Mouse (Mus musculus) limb, embryonic 15.5 days (tissue): ENCODE results near the gene Glis3. TPM values are rescaled to one million over a fixed set of nuclear protein-coding genes. Genes with fewer than 3 reads are reported as not detected.
A peak's percentile ranks its signal among the peaks of the same experiment; 100 is the strongest.

ENCODE experiments used
- ATAC-seq: fragments of 200-750 bp; cut with Nextera tagmentation; 2 replicates; pipeline ENCODE4 v1.8.0; 2017; ENCODE audit warnings: low read depth, moderate TSS enrichment; ENCODE audit not compliant: insufficient number of reproducible peaks, low FRiP score, low TSS enrichment
- H3K27ac ChIP-seq: fragments of 300-500 bp; sonication (generic); 2 replicates; pipeline ENCODE4 v1.5.1; 2015; ENCODE audit warnings: moderate library complexity, mild to moderate bottlenecking, inconsistent platforms
- H3K27me3 ChIP-seq: fragments of 300-500 bp; sonication (generic); 2 replicates; pipeline ENCODE4 v1.6.1; 2015; ENCODE audit warnings: inconsistent platforms
- H3K36me3 ChIP-seq: fragments of 300-500 bp; sonication (generic); 2 replicates; pipeline ENCODE4 v1.6.1; 2015; ENCODE audit warnings: inconsistent platforms
- H3K4me1 ChIP-seq: fragments of 300-500 bp; sonication (generic); 2 replicates; pipeline ENCODE4 v1.6.1; 2015; ENCODE audit warnings: inconsistent platforms
- H3K4me2 ChIP-seq: fragments of 300-500 bp; sonication (generic); 2 replicates; pipeline ENCODE4 v1.6.1; 2015; ENCODE audit warnings: mild to moderate bottlenecking, inconsistent platforms
- H3K4me3 ChIP-seq: fragments of 300-500 bp; sonication (generic); 2 replicates; pipeline ENCODE4 v1.5.1; 2015; ENCODE audit warnings: mild to moderate bottlenecking, inconsistent platforms
- H3K9ac ChIP-seq: fragments of 300-500 bp; sonication (generic); 2 replicates; pipeline ENCODE4 v1.6.1; 2015; ENCODE audit warnings: inconsistent platforms
- H3K9me3 ChIP-seq: fragments of 300-500 bp; sonication (generic); 2 replicates; pipeline ENCODE4 v1.6.1; 2016; ENCODE audit warnings: inconsistent platforms
- WGBS: fragments of 180-500 bp; shearing (Covaris S2); methylation state at CpG from one replicate; pipeline ENCODE4 v1.1.7; 2015; 5-methylcytosine and 5-hydroxymethylcytosine counted together
- polyA plus RNA-seq: library from polyadenylated mRNA; unstranded; fragments of >200 nt; fragmentation: Nextera tagmentation; extraction: Ambion mirVana; gene quantifications from 2 replicates; pipeline ENCODE4 v1.2.1, GENCODE M21; 2015

Glis3 gene
- polyA plus RNA-seq, 1 experiment from 2014 or later, result 3.0 TPM

DNA sequence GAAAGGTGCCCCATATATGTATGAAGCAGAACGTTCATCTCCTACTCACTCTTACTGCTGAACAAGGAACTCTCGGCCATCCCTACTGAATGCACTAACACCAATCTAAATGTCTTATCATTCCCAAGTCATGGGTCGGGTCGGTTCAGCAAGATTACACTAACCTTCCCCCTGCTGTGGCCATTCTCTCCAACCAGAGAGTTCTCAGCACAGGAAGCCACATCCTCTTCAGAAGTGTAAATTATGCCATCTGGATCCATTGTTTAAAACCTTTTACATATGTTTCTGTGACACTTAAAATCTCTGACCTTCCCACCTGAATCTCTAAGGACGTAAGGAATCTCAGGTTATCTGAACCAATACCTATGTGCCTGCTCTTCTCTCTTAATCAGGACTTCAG, 29.0 kb downstream of the Glis3 start:
- Histone ChIP-seq H3K36me3 (no peaks in the 10 kb centered on the region), H3K27ac (no peak overlapping the region), H3K4me3 (no peak overlapping the region), H3K9ac (no peak overlapping the region), H3K4me1 (0 out of 2 replicates have a peak, but pooled peaks cover 7% of the 10 kb centered on the region), H3K9me3 (no peaks in the 10 kb centered on the region), H3K27me3 (no peaks in the 10 kb centered on the region), H3K4me2 (no peak overlapping the region)
- 84% methylated on average over 5 of the region's 5 CpGs for WGBS
- ATAC-seq, result no peak

DNA sequence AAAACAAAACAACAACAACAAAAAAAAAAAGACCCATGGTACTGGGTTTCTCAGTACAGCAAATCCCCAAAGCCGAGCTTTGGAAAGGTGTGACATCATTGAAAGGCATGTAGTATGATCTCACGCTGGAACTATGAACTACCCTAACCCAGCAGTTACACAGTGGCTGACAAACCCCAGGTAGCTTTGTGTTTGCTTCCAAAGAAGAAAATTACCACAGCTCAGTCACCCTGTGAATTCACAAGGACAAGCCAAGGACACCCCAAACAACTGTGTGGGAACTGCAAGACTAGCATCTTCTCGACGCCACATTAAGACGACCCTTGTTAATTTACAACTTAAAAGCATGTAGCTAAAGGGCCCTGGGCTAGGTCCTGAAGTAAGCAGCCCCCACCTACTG, 30.4 kb downstream of the Glis3 start:
- Histone ChIP-seq H3K9me3 (no peaks in the 10 kb centered on the region), H3K4me1 (0 out of 2 replicates have a peak, but pooled peaks cover 5% of the 10 kb centered on the region), H3K27ac (no peak overlapping the region), H3K4me3 (no peak overlapping the region), H3K36me3 (no peaks in the 10 kb centered on the region), H3K4me2 (no peak overlapping the region), H3K9ac (no peak overlapping the region), H3K27me3 (no peaks in the 10 kb centered on the region)
- 41% methylated on average over 5 of the region's 5 CpGs for WGBS
- ATAC-seq, result no peak

DNA sequence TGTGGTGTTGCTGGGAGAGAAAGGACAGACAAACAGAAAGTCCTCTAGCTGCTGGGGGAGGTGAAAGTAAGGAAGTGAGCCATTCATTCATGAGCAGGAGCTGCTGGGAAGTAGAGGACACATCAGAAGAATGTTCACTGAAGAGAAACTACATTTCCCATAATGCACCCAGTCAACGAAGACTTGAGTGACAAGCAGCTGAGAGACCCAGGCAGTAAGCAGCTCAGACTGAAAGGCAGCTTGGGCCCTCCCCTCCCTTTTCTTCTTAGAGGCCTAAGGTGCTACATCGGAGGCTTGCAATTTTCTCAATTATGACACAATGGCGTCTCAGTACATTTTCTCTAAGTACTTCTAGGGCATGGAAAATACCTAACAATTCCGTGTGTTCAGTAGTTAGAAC, 31.0 kb downstream of the Glis3 start:
- Histone ChIP-seq H3K9me3 (no peaks in the 10 kb centered on the region), H3K36me3 (no peaks in the 10 kb centered on the region), H3K4me3 (no peak overlapping the region), H3K27ac (no peak overlapping the region), H3K9ac (no peak overlapping the region), H3K27me3 (no peaks in the 10 kb centered on the region), H3K4me2 (no peak overlapping the region), H3K4me1 (0 out of 2 replicates have a peak, but pooled peaks cover 5% of the 10 kb centered on the region)
- ATAC-seq, result no peak
- whole genome bisulfite sequencing, result 51% methylated on average over 4 of the region's 4 CpGs

DNA sequence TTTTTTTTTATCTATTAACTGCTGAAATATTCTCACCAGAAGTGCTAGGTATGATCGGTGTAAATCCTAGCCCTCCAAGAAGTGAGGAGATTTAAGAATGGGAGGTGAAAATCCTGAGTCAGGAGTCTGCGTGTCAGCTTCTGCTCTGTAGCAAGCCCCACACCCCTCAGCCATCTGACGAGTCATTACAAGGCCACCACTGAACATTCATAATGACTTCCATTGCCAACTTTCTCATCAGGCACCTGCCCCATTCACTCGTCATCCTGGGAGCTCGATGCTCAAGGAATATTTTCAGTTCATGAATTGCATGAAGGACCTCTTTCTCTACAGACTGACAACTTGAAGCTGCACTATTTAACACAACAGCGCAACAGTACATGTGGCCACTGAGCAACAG, 32.5 kb downstream of the Glis3 start:
- H3K9me3 ChIP-seq, result no peaks in the 10 kb centered on the region
- no peak overlapping the region for H3K9ac ChIP-seq
- no peaks in the 10 kb centered on the region for H3K36me3 ChIP-seq
- H3K4me1 ChIP-seq, result 0 out of 2 replicates have a peak, but pooled peaks cover 5% of the 10 kb centered on the region
- no peak overlapping the region for H3K4me3 ChIP-seq
- H3K4me2 ChIP-seq, result no peak overlapping the region
- no peaks in the 10 kb centered on the region for H3K27me3 ChIP-seq
- ATAC-seq, result no peak
- H3K27ac ChIP-seq, result no peak overlapping the region
- 79% methylated on average over 6 of the region's 6 CpGs for WGBS

DNA sequence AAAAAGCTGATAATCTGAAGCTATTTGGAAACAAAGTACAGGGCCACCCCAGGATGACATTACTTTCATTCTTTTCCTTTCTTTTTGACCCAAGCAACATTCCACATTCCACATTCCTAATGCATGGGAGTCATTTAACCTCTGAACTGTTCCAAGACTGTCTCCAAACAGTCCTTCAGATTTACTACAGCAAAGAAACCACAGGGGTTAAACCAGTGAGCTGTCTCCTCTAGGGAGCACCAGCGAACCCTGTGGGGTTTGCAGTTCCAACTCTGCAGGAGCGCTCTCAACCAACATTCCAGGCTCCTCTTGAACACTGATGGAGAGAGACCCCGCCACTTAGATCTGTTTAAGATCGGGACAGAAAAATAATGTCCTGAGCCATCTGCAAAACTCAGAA, 33.6 kb downstream of the Glis3 start:
- WGBS, result 57% methylated on average over 4 of the region's 4 CpGs
- no peak overlapping the region for H3K4me2 ChIP-seq
- H3K27ac ChIP-seq, result no peak overlapping the region
- H3K4me3 ChIP-seq, result no peak overlapping the region
- no peaks in the 10 kb centered on the region for H3K9me3 ChIP-seq
- no peak for ATAC-seq
- 0 out of 2 replicates have a peak, but pooled peaks cover 5% of the 10 kb centered on the region for H3K4me1 ChIP-seq
- H3K36me3 ChIP-seq, result no peaks in the 10 kb centered on the region
- no peaks in the 10 kb centered on the region for H3K27me3 ChIP-seq
- no peak overlapping the region for H3K9ac ChIP-seq

DNA sequence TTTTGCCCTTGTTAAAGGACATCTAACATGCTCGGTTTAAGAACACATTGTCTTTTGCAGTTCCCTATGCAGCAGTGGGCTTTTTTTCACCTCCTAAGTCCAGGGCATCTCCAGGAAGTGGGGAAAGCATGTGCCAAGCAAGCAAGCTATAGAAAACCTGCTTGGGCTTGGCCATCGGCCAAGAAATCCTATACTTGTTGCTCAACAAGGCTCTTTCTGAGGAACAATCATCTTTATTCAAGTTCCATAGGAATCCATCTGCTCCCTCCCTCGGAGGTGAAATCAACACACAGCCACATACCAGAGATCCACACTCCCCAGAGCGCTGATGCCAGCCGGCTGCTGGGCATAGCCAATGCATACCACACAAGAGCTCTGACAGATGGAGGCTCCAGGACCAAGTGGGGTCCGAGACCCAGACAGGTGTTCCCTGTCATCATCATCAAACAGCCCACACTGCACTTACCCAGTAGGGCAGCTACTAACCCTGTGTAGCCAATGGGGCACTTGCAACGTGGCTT, 39.0 kb downstream of the Glis3 start:
- Histone ChIP-seq H3K36me3 (no peaks in the 10 kb centered on the region), H3K27ac (no peak overlapping the region), H3K27me3 (no peaks in the 10 kb centered on the region), H3K4me1 (peaks cover 5% of the 10 kb centered on the region; the same call in 1 of the 2 replicates), H3K9ac (0 out of 2 replicates have a peak overlapping the region, but pooled peaks have one; percentile 7), H3K9me3 (no peaks in the 10 kb centered on the region), H3K4me2 (no peak overlapping the region), H3K4me3 (no peak overlapping the region)
- 0 out of 2 replicates have a peak, but pooled peaks have one; percentile 10 for ATAC-seq
- WGBS, result 49% methylated on average over 7 of the region's 7 CpGs

DNA sequence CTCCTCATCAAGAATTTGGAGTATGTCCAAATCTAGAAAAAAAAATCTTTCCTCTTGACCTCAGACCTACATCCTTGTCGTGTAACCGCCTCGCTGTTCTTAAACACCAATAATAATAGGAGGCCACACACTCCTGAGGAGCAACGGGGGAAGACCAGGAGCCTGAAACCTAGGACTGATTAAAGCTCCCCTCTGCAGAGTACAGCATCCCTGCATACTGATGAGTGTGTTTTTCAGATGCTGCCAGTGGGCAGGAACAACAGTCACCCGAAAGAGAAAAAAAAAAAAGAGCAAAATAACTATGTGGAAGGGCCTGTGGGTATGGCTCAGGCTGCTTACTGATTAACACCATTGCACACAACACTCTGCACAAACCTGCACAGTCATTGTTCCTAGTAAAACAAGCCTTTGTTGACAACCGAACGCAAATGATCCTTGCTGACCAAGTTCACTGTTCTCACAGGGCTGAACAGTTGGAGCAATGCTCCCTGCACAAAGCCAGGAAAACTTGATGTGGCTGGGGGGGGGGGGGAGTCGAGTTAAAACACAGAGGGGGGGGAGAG, 43.8 kb downstream of the Glis3 start:
- H3K36me3 ChIP-seq, result no peaks in the 10 kb centered on the region
- WGBS, result 57% methylated on average over 7 of the region's 8 CpGs
- no peak overlapping the region for H3K4me3 ChIP-seq
- H3K9me3 ChIP-seq, result no peaks in the 10 kb centered on the region
- peaks cover 4% of the 10 kb centered on the region; the same call in 1 of the 2 replicates for H3K4me1 ChIP-seq
- H3K27me3 ChIP-seq, result no peaks in the 10 kb centered on the region
- no peak for ATAC-seq
- H3K9ac ChIP-seq, result no peak overlapping the region
- H3K4me2 ChIP-seq, result no peak overlapping the region
- H3K27ac ChIP-seq, result no peak overlapping the region

DNA sequence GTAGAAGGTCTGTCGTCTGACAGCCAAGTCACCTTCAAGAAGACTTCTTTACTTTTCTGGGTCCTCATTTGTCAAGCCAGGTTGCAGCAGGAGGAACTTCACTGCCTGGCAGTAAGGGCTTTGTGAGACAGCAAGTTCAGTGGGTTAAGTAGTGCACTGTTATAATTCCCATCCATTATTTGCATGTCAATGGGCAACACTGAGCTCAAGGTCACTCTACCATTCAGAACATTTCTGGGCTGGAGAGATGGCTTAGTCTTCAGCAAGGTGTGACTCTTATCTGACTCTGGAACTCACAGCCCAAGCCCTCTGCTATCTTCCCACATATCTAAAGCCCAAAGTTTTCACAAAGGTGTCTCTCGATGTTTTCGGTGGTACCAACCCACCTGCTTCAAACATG, 44.9 kb downstream of the Glis3 start:
- Histone ChIP-seq H3K27me3 (no peaks in the 10 kb centered on the region), H3K36me3 (no peaks in the 10 kb centered on the region), H3K4me2 (no peak overlapping the region), H3K4me3 (no peak overlapping the region), H3K9ac (no peak overlapping the region), H3K4me1 (no peaks in the 10 kb centered on the region), H3K27ac (no peak overlapping the region), H3K9me3 (no peaks in the 10 kb centered on the region)
- 89% methylated on average over 3 of the region's 3 CpGs for WGBS
- ATAC-seq, result no peak

DNA sequence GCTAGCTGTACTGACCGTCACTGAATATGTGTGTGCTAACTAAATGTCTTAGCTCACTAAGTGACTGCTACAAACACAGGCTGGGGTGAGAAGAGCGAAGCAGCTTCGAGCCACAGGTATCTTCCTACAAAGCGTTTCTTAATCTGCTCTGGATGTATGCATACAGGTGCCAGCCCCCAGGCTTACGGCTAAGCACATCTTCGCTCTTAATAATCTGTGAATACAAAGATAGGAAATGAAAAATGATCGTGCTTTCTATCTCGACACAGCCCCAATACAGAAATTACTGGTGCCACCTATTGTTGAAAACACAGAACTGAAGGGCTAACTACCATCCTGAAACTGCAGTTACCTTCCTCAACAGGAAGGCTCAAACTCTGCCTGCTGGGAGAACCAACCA, 51.5 kb downstream of the Glis3 start:
- no peaks in the 10 kb centered on the region for H3K36me3 ChIP-seq
- WGBS, result 52% methylated on average over 8 of the region's 8 CpGs
- H3K9me3 ChIP-seq, result no peaks in the 10 kb centered on the region
- no peak overlapping the region for H3K9ac ChIP-seq
- no peaks in the 10 kb centered on the region for H3K4me1 ChIP-seq
- H3K27me3 ChIP-seq, result no peaks in the 10 kb centered on the region
- ATAC-seq, result no peak
- H3K4me2 ChIP-seq, result no peak overlapping the region
- H3K4me3 ChIP-seq, result no peak overlapping the region
- no peak overlapping the region for H3K27ac ChIP-seq

DNA sequence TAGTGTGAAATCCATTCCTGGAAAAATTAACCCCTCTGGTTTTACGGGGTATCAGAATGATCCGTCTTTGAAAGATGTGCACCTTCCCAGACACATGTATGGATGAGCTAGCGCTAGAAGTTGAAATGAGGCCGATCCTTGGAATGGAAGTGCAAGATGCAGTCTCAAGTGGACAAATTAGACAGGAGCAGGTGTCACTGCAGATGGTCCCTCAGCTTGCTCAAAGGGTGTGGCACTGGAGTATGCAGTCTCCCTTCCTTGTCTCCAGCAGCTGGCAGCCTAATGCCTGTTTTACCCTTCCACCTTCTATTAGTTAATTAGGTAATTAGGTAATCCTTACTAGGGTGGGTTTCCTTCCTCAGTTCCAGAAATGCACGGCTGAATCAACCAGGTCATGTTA, 53.7 kb downstream of the Glis3 start:
- H3K27me3 ChIP-seq, result no peaks in the 10 kb centered on the region
- no peak overlapping the region for H3K9ac ChIP-seq
- H3K27ac ChIP-seq, result no peak overlapping the region
- 0 out of 2 replicates have a peak, but pooled peaks cover 2% of the 10 kb centered on the region for H3K4me1 ChIP-seq
- H3K4me3 ChIP-seq, result no peak overlapping the region
- H3K36me3 ChIP-seq, result no peaks in the 10 kb centered on the region
- H3K9me3 ChIP-seq, result no peaks in the 10 kb centered on the region
- ATAC-seq, result no peak
- WGBS, result 87% methylated on average over 5 of the region's 5 CpGs
- H3K4me2 ChIP-seq, result no peak overlapping the region

DNA sequence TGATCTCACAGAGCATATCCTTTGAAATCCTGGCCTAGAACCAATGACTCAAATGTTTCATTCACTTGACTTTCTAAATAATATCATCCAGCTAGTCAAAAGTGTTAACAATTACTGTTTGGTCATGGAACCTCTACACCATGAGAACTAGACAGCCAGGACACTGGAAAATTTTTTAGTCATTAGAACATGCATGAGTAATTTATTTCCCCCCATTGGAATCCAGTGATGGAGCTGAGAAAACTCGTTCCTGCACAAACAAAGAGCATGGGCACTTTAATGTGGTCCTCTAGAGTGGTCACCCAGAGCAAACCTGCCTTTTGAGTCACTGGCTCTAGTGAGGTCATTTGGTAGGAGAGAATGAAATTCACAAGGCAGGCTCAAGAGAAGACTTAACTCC, 55.3 kb downstream of the Glis3 start:
- no peak overlapping the region for H3K9ac ChIP-seq
- 73% methylated on average over 1 of the region's 1 CpGs for WGBS
- 0 out of 2 replicates have a peak, but pooled peaks cover 3% of the 10 kb centered on the region for H3K4me1 ChIP-seq
- H3K36me3 ChIP-seq, result no peaks in the 10 kb centered on the region
- no peaks in the 10 kb centered on the region for H3K9me3 ChIP-seq
- no peak overlapping the region for H3K4me2 ChIP-seq
- H3K4me3 ChIP-seq, result no peak overlapping the region
- H3K27me3 ChIP-seq, result no peaks in the 10 kb centered on the region
- no peak overlapping the region for H3K27ac ChIP-seq
- ATAC-seq, result no peak

DNA sequence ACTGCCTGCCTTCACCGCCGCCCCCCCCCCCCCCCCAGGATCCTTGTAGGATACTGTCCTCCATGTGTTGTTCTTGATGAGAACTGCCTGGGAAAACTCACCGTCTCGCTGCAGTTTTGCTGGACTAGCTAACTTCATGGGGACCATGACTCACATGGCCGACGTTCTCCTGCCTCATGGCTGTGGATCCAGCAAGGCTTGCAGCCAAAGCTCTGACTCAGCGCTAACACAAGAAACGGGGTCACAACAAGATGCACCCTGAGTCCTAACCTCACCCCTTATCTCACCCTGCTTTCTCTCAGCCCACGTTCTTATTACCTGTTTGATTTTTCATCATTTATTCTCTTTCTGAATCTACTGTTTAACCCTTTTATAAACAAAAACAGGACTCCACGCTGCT, 56.2 kb downstream of the Glis3 start:
- H3K36me3 ChIP-seq, result no peaks in the 10 kb centered on the region
- no peak overlapping the region for H3K4me2 ChIP-seq
- H3K27ac ChIP-seq, result no peak overlapping the region
- no peak overlapping the region for H3K9ac ChIP-seq
- 74% methylated on average over 10 of the region's 10 CpGs for WGBS
- no peak for ATAC-seq
- H3K27me3 ChIP-seq, result no peaks in the 10 kb centered on the region
- H3K9me3 ChIP-seq, result no peaks in the 10 kb centered on the region
- 0 out of 2 replicates have a peak, but pooled peaks cover 3% of the 10 kb centered on the region for H3K4me1 ChIP-seq
- H3K4me3 ChIP-seq, result no peak overlapping the region
